Mouse (Mus musculus): ENCODE measurements around the gene Alpk1. TPM values are rescaled to one million over a fixed set of nuclear protein-coding genes. Genes with fewer than 3 reads are reported as not detected.

Gene Alpk1
- polyA plus RNA-seq (2017; shearing (Covaris generic)) = 0.78 TPM

DNA sequence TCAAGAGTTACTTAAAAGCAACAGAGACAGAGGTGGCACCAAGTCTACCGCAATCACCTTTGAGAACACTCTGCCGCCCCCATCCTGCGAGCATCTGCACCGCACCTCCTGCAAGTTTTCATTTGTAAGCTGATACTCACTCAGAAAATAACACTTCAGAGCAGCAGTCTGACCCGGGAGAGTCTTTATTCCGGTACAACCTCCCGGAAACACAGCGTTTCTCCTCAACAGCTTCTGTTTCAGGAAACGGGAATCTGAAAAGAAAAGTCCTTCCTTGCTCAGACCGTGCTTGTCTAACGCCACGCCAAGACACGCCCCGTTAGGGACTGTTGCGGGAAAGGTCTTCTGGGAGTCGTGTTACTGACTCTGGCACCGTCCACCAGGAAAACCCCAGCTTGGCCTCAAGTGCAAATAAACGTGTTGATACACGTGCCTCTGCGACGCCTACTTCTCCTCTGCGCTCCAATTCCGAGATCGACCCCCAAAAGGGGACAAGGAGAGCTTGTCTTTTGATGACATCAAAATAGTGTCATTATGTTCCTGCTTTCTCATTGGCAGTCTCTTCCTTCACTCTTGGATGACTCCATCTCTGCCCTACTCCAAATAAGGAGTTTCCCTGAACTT lies at the start of gene Alpk1:
Gene Alpk1, minus strand, starts transcription at position 507 of the 624 bp plus-strand sequence.

GRCm38 (mm10) chr3:127789500-127790191 lies 9.3 kb upstream of the Alpk1 start, which contains the start of gene Tifa:
TSS of gene Tifa (plus strand) at chr3:127789805.

DNA sequence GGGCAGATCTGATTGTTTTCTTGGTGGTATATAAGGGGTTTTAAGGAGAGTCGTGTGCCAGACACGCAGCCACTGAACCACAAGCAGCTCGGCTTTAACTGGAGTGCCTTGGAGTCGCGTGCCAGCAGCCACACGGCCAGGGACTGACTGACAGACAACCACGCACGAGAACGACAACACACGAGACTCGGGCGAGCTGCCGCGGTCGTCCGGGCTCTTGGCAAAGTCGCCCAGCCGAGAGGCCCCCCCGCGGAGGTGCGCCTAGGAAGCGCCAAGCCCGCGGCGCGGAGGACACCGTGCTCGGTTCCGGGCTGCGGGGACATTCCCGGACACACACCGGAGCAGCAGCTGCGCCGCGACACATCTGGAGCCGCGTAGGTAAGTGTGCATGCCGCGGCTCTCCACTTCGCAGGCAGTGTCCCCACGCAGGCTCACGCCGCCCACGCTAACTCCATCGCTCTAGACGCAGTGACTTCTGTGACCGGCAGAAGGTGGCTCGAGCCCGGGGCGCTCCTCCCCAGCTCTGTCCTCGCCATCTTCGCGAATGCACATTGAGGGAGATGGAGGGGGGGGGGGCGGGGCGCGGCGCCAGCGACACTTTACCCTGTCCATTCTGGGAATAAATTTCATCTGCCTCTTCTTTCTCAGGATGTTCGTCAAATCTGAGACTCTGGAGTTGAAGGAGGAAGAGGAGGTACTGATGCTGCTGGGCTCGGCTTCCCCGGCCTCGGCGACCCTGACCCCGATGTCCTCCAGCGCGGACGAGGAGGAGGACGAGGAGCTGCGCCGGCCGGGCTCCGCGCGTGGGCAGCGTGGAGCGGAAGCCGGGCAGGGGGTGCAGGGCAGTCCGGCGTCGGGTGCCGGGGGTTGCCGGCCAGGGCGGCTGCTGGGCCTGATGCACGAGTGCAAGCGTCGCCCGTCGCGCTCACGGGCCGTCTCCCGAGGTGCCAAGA lies 147.0 kb downstream of the Alpk1 start, which contains the start of gene Neurog2:
Gene Neurog2, plus strand, starts transcription at position 56 of the 953 bp plus-strand sequence.

Other genes with a start within 250 kb of the Alpk1 start
- gene Larp7, start 227.2 kb downstream of the Alpk1 start, polyA plus RNA-seq (2017; shearing (Covaris generic)) = 79.8 TPM
- gene Zgrf1, start 227.0 kb downstream of the Alpk1 start, polyA plus RNA-seq (2017; shearing (Covaris generic)) = 3.6 TPM
- not detected for gene Neurog2, start 147.4 kb downstream of the Alpk1 start, polyA plus RNA-seq (2017; shearing (Covaris generic))
- not detected for gene Tifa, start 9.3 kb upstream of the Alpk1 start, polyA plus RNA-seq (2017; shearing (Covaris generic))
- 51.6 TPM for gene Ap1ar, start 57.0 kb upstream of the Alpk1 start, polyA plus RNA-seq (2017; shearing (Covaris generic))
- gene Fam241a, start 115.8 kb upstream of the Alpk1 start, polyA plus RNA-seq (2017; shearing (Covaris generic)) = 34.5 TPM